ENCODE assay signal across 9 mouse cellular contexts in genomic region chr3:86845578-86845977, GRCm38 (mm10).
DNase-seq lines count a peak whose midpoint lies in the region; ATAC-seq and TF ChIP-seq lines count a peak whose summit lies in the region.
"Had no signal": no experiment of that assay in that cellular context is flagged by ENCODE, and none has a peak within 500 bp of the region (broad histone marks: within the 10 kb centered on the region; RNA-seq: fewer than 3 reads in every experiment).

No protein-coding gene starts in this region.

- no peak for TF ChIP-seq POLR2A in olfactory bulb, adult 2 months (IDR thresholded peaks at IDR 0.05; ENCODE audit: insufficient read depth, low read depth, low read length)

- ATAC-seq in embryonic facial prominence, embryonic 14.5 days (ENCODE audit: low read depth), result peak; percentile 61; the same call in 1 of the 2 replicates
- ATAC-seq in hindbrain, embryonic 13.5 days (ENCODE audit: low FRiP score), result peak; percentile 64; the same call in 1 of the 2 replicates

- H3K27me3 ChIP-seq in embryonic facial prominence, embryonic 14.5 days (replicated peaks; ENCODE audit: control insufficient read depth, insufficient read depth, low read length), result no peaks in the 10 kb centered on the region
- no peaks in the 10 kb centered on the region for H3K27me3 ChIP-seq in hindbrain, embryonic 13.5 days

- peaks cover 34% of the 10 kb centered on the region for H3K4me1 ChIP-seq in embryonic facial prominence, embryonic 14.5 days (ENCODE audit: control insufficient read depth, insufficient read depth, low read length)
- peaks cover 52% of the 10 kb centered on the region for H3K4me1 ChIP-seq in hindbrain, embryonic 13.5 days (replicated peaks)
- H3K4me1 ChIP-seq in olfactory bulb, adult 2 months (ENCODE audit: control insufficient read depth, insufficient read depth, low read length), result peaks cover 9% of the 10 kb centered on the region

- H3K9ac ChIP-seq in embryonic facial prominence, embryonic 14.5 days (ENCODE audit: low read depth, low read length), result no peak overlapping the region
- no peak overlapping the region for H3K9ac ChIP-seq in hindbrain, embryonic 13.5 days

- no peak overlapping the region; the same call in 1 of the 2 replicates for H3K4me2 ChIP-seq in embryonic facial prominence, embryonic 14.5 days (ENCODE audit: low read depth, low read length)
- H3K4me2 ChIP-seq in hindbrain, embryonic 13.5 days, result peak overlapping the region; percentile 45; the same call in 1 of the 2 replicates

- no peak for TF ChIP-seq CTCF in olfactory bulb, adult 2 months (IDR thresholded peaks at IDR 0.05; ENCODE audit: insufficient read depth, low read depth, low read length)

- DNase-seq in lung, postnatal 36 days, result peak; percentile 10
- no peak for DNase-seq in lung, postnatal 4 days
- no peak for DNase-seq in embryonic facial prominence, embryonic 14.5 days (ENCODE audit: low spot score)
- no peak for DNase-seq in spleen, postnatal 10 days (ENCODE audit: low spot score in 2 of 2)
- no peak for DNase-seq in c-Kit-positive CD71-positive TER-119-positive erythroid progenitor cells, embryonic 14.5 days (ENCODE audit: low spot score)
- DNase-seq: spleen, adult 18-20 months; thymus, postnatal 36 days had no signal

- no peak overlapping the region for H3K4me3 ChIP-seq in embryonic facial prominence, embryonic 14.5 days (ENCODE audit: low read depth, low read length)
- no peak overlapping the region for H3K4me3 ChIP-seq in hindbrain, embryonic 13.5 days
- no peak overlapping the region for H3K4me3 ChIP-seq in olfactory bulb, adult 2 months (ENCODE audit: insufficient read depth, low read depth, low read length)

- WGBS in embryonic facial prominence, embryonic 14.5 days, result 71% methylated on average over 1 of the region's 1 CpGs
- 75% methylated on average over 1 of the region's 1 CpGs for WGBS in hindbrain, embryonic 13.5 days
- WGBS in olfactory bulb, adult 2 months, result 54% methylated on average over 1 of the region's 1 CpGs

- peak overlapping the region; percentile 72 for H3K27ac ChIP-seq in embryonic facial prominence, embryonic 14.5 days (replicated peaks; ENCODE audit: low read depth, low read length)
- H3K27ac ChIP-seq in hindbrain, embryonic 13.5 days, result peak overlapping the region; percentile 79
- peak overlapping the region; percentile 88 for H3K27ac ChIP-seq in olfactory bulb, adult 2 months (ENCODE audit: insufficient read depth, low read depth, low read length)

- no peaks in the 10 kb centered on the region for H3K9me3 ChIP-seq in embryonic facial prominence, embryonic 14.5 days (ENCODE audit: control insufficient read depth, low read length)
- H3K9me3 ChIP-seq in hindbrain, embryonic 13.5 days, result no peaks in the 10 kb centered on the region

- no peaks in the 10 kb centered on the region for H3K36me3 ChIP-seq in embryonic facial prominence, embryonic 14.5 days (ENCODE audit: control insufficient read depth, insufficient read depth, low read length)
- H3K36me3 ChIP-seq in hindbrain, embryonic 13.5 days, result no peaks in the 10 kb centered on the region
